Mouse (Mus musculus) gastrocnemius, adult 2 months (tissue): ENCODE results near the gene Ttc21a. TPM values are rescaled to one million over a fixed set of nuclear protein-coding genes. Genes with fewer than 3 reads are reported as not detected.
A peak's percentile ranks its signal among the peaks of the same experiment; 100 is the strongest.

Experiments used
- DNase-seq: peaks from one replicate; pipeline ENCODE4 v3.0.0; 2022
- H3K27ac ChIP-seq: fragments of 200-600 bp; 2 replicates; pipeline ENCODE4 v1.8.1; 2022; ENCODE audit warnings: mild to moderate bottlenecking
- H3K4me3 ChIP-seq: fragments of 200-600 bp; 2 replicates; pipeline ENCODE4 v1.8.1; 2022; ENCODE audit warnings: mild to moderate bottlenecking, moderate library complexity
- CTCF ChIP-seq: fragments of 200-600 bp; IDR thresholded peaks from 2 replicates; pipeline ENCODE4 v1.8.1; 2022; ENCODE audit warnings: antibody characterized with exemption, mild to moderate bottlenecking, moderate library complexity
- intact Hi-C: fragments of 180-260 bp; cut with DNase I; formaldehyde crosslinking; loops from one replicate; pipeline ENCODE4 v1.15.1; 2025
- total RNA-seq, 2 experiments: library from RNA; stranded (reverse); gene quantifications; 2 replicates each; pipeline ENCODE4 v1.2.3; 2021

Gene Ttc21a
- total RNA-seq, 2 experiments from 2014 or later = not detected

- no peak for TF ChIP-seq CTCF
- DNase-seq = peak; percentile 8
- intact Hi-C loops = no loop called here
- Histone ChIP-seq H3K4me3 (no peak overlapping the region), H3K27ac (0 out of 2 replicates have a peak overlapping the region, but pooled peaks have one; percentile 1)
Measured at GRCm38 (mm10) chr9:119979749-119980148, 42.3 kb downstream of the Ttc21a start.

GRCm38 (mm10) chr9:119980770-119981182 lies 43.4 kb downstream of the Ttc21a start:
- no peak for TF ChIP-seq CTCF
- intact Hi-C loops = no loop called here
- H3K4me3 ChIP-seq = peak overlapping the region; percentile 98
- peak overlapping the region; percentile 96 for H3K27ac ChIP-seq
- no peak for DNase-seq

GRCm38 (mm10) chr9:119981183-119982179 lies 44.1 kb downstream of the Ttc21a start:
- peak; percentile 76 for DNase-seq
- Histone ChIP-seq H3K4me3 (peak overlapping the region; percentile 98), H3K27ac (peak overlapping the region; percentile 96)
- intact Hi-C loops = loop anchor here (2.0 kb wide), 1 partner anchor 29 kb away; no protein-coding TSS in a partner anchor
- no peak for TF ChIP-seq CTCF

- DNase-seq = peak; percentile 67
- H3K27ac ChIP-seq = peak overlapping the region; percentile 96
- TF ChIP-seq CTCF = peak; percentile 54
- intact Hi-C loops = loop anchor here (2.0 kb wide), 1 partner anchor 28 kb away; no protein-coding TSS in a partner anchor
- peak overlapping the region; percentile 98 for H3K4me3 ChIP-seq
Measured at GRCm38 (mm10) chr9:119982241-119982811, 44.9 kb downstream of the Ttc21a start.

- intact Hi-C loops = loop anchor here (2.0 kb wide), 1 partner anchor 28 kb away; no protein-coding TSS in a partner anchor
- DNase-seq = peak; percentile 72
- TF ChIP-seq CTCF = no peak
- peak overlapping the region; percentile 96 for H3K27ac ChIP-seq
- H3K4me3 ChIP-seq = peak overlapping the region; percentile 98
Measured at GRCm38 (mm10) chr9:119982956-119983551, 45.6 kb downstream of the Ttc21a start.

GRCm38 (mm10) chr9:119983585-119984535 lies 46.5 kb downstream of the Ttc21a start:
- no peak for TF ChIP-seq CTCF
- H3K4me3 ChIP-seq = peak overlapping the region; percentile 98
- intact Hi-C loops = loop anchor here (2.0 kb wide), 1 partner anchor 27 kb away; no protein-coding TSS in a partner anchor
- peak overlapping the region; percentile 96 for H3K27ac ChIP-seq
- DNase-seq = peak; percentile 97

- no peak for TF ChIP-seq CTCF
- Histone ChIP-seq H3K4me3 (peak within 1 kb of the TSS; percentile 98), H3K27ac (peak within 1 kb of the TSS; percentile 96)
- intact Hi-C loops = no loop called here
- no peak for DNase-seq
Measured at GRCm38 (mm10) chr9:119984536-119985011, 47.2 kb downstream of the Ttc21a start, which contains the start of gene Csrnp1. Csrnp1 (minus strand) TSS chr9:119984658.

- TF ChIP-seq CTCF = no peak
- Histone ChIP-seq H3K4me3 (no peak overlapping the region), H3K27ac (no peak overlapping the region)
- intact Hi-C loops = no loop called here
- no peak for DNase-seq
Measured at GRCm38 (mm10) chr9:119985881-119986574, 48.6 kb downstream of the Ttc21a start.

GRCm38 (mm10) chr9:119988304-119988703 lies 50.9 kb downstream of the Ttc21a start:
- DNase-seq = no peak
- Histone ChIP-seq H3K4me3 (no peak overlapping the region), H3K27ac (no peak overlapping the region)
- intact Hi-C loops = no loop called here
- TF ChIP-seq CTCF = no peak

GRCm38 (mm10) chr9:119991310-119991709 lies 53.9 kb downstream of the Ttc21a start:
- TF ChIP-seq CTCF = no peak
- DNase-seq = no peak
- Histone ChIP-seq H3K4me3 (no peak overlapping the region), H3K27ac (no peak overlapping the region)
- intact Hi-C loops = no loop called here
